ENCODE assay signal across 8 mouse cellular contexts in genomic region chr7:128671952-128672351, GRCm38 (mm10).
A peak's percentile ranks its signal among the peaks of the same experiment; 100 is the strongest.
DNase-seq lines count a peak whose midpoint lies in the region; ATAC-seq and TF ChIP-seq lines count a peak whose summit lies in the region.

No protein-coding gene starts in this region.

- peak overlapping the region; percentile 28; the same call in 1 of the 2 replicates for H3K9ac ChIP-seq in hindbrain, postnatal 0 days (replicated peaks; ENCODE audit: low read length)

- peaks cover 32% of the 10 kb centered on the region for H3K4me1 ChIP-seq in forebrain, embryonic 10.5 days
- H3K4me1 ChIP-seq in hindbrain, postnatal 0 days (ENCODE audit: insufficient read depth, low read length): peaks cover 14% of the 10 kb centered on the region; the same call in 1 of the 2 replicates

- peak overlapping the region; percentile 43 for H3K4me2 ChIP-seq in hindbrain, postnatal 0 days (ENCODE audit: low read depth, low read length)

- H3K79me2 ChIP-seq in macrophage (ENCODE audit: inconsistent target): no peaks in the 10 kb centered on the region

- TF ChIP-seq CTCF in hindbrain, postnatal 0 days (IDR thresholded peaks at IDR 0.05; ENCODE audit: low read depth): no peak

- no peaks in the 10 kb centered on the region for H3K9me3 ChIP-seq in forebrain, embryonic 10.5 days
- no peaks in the 10 kb centered on the region for H3K9me3 ChIP-seq in hindbrain, postnatal 0 days (ENCODE audit: low read length)

- H3K4me3 ChIP-seq in forebrain, embryonic 10.5 days: peak overlapping the region; percentile 36
- no peak overlapping the region for H3K4me3 ChIP-seq in hindbrain, postnatal 0 days (ENCODE audit: low read length)
- H3K4me3 ChIP-seq in macrophage (ENCODE audit: inconsistent target): no peak overlapping the region

- WGBS in forebrain, embryonic 10.5 days: 8% methylated on average over 8 of the region's 8 CpGs
- 8% methylated on average over 8 of the region's 8 CpGs for WGBS in hindbrain, postnatal 0 days
- WGBS in macrophage (ENCODE audit: missing documents): 28% methylated on average over 8 of the region's 8 CpGs

- DNase-seq in embryo, embryonic 10 days (ENCODE audit: low spot score): peak; percentile 65
- no peak for DNase-seq in embryo, embryonic 9.5 days (ENCODE audit: extremely low spot score)
- DNase-seq in adrenal gland, postnatal 25 days: peak; percentile 8
- DNase-seq in forebrain, embryonic 10.5 days (ENCODE audit: extremely low spot score, low spot score): no peak
- DNase-seq in hindbrain, postnatal 0 days (ENCODE audit: low spot score): peak; percentile 76
- DNase-seq in telencephalon, adult 2 months (ENCODE audit: low read depth, low spot score): peak; percentile 91
- no peak for DNase-seq in lung, postnatal 25 days (ENCODE audit: low spot score)

- peaks cover 41% of the 10 kb centered on the region for H3K36me3 ChIP-seq in forebrain, embryonic 10.5 days (replicated peaks)
- peaks cover 3% of the 10 kb centered on the region; the same call in 1 of the 2 replicates for H3K36me3 ChIP-seq in hindbrain, postnatal 0 days (ENCODE audit: insufficient read depth, low read length)
- peaks cover 47% of the 10 kb centered on the region for H3K36me3 ChIP-seq in macrophage (ENCODE audit: inconsistent target)

- no peaks in the 10 kb centered on the region for H3K27me3 ChIP-seq in forebrain, embryonic 10.5 days (ENCODE audit: poor library complexity, severe bottlenecking)
- no peaks in the 10 kb centered on the region for H3K27me3 ChIP-seq in hindbrain, postnatal 0 days (ENCODE audit: insufficient read depth, low read length)

- ATAC-seq in hindbrain, postnatal 0 days: peak; percentile 70

- peak overlapping the region; percentile 80 for H3K27ac ChIP-seq in forebrain, embryonic 10.5 days
- H3K27ac ChIP-seq in hindbrain, postnatal 0 days: peak overlapping the region; percentile 81
- H3K27ac ChIP-seq in macrophage: peak overlapping the region; percentile 36

Comparison
In these comparisons a context has a peak if more than half of its experiments do, and no peak if none do; other contexts are left out.
1. DNase-seq: peak in embryo, embryonic 10 days (single experiment), adrenal gland, postnatal 25 days (single experiment), hindbrain, postnatal 0 days (single experiment) and telencephalon, adult 2 months (single experiment); none in embryo, embryonic 9.5 days (single experiment), forebrain, embryonic 10.5 days (single experiment) and lung, postnatal 25 days (single experiment).
2. Peak in every context shown above with its lines, with median percentiles within 50 percentile points of each other: H3K27ac ChIP-seq.